Mouse (Mus musculus): ENCODE data around the gene Rec114. TPM values are rescaled to one million over a fixed set of nuclear protein-coding genes. Genes with fewer than 3 reads are reported as not detected.

Rec114 gene
- polyA plus RNA-seq, 1 experiment from 2014 or later: 2.1 TPM

- peaks cover 10% of the 10 kb centered on the region; the same call in 1 of the 2 replicates for H3K36me3 ChIP-seq (ENCODE audit: control insufficient read depth, insufficient read depth, low read length)
- H3K9me3 ChIP-seq (ENCODE audit: control insufficient read depth, low read length): no peaks in the 10 kb centered on the region
- H3K4me3 ChIP-seq (ENCODE audit: low read depth, low read length): no peak overlapping the region
- no peaks in the 10 kb centered on the region for H3K27me3 ChIP-seq (ENCODE audit: control insufficient read depth, insufficient read depth, low read length)
- H3K4me2 ChIP-seq (ENCODE audit: low read depth, low read length): no peak overlapping the region
- H3K9ac ChIP-seq (replicated peaks; ENCODE audit: low read depth, low read length): no peak overlapping the region
- no peak for ATAC-seq (ENCODE audit: low read depth)
- no peaks in the 10 kb centered on the region for H3K4me1 ChIP-seq (ENCODE audit: control insufficient read depth, insufficient read depth, low read length)
- WGBS: 88% methylated on average over 9 of the region's 9 CpGs
- H3K27ac ChIP-seq (ENCODE audit: low read depth, low read length): no peak overlapping the region
Measured at GRCm38 (mm10) chr9:58665492-58665891, 78.3 kb downstream of the Rec114 start.

- Histone ChIP-seq H3K9ac (replicated peaks; ENCODE audit: low read depth, low read length) (no peak overlapping the region), H3K36me3 (ENCODE audit: control insufficient read depth, insufficient read depth, low read length) (peaks cover 14% of the 10 kb centered on the region; the same call in 1 of the 2 replicates), H3K4me1 (ENCODE audit: control insufficient read depth, insufficient read depth, low read length) (no peaks in the 10 kb centered on the region), H3K27me3 (ENCODE audit: control insufficient read depth, insufficient read depth, low read length) (no peaks in the 10 kb centered on the region), H3K27ac (ENCODE audit: low read depth, low read length) (no peak overlapping the region), H3K4me3 (ENCODE audit: low read depth, low read length) (no peak overlapping the region), H3K4me2 (ENCODE audit: low read depth, low read length) (no peak overlapping the region), H3K9me3 (ENCODE audit: control insufficient read depth, low read length) (no peaks in the 10 kb centered on the region)
- 86% methylated on average over 3 of the region's 3 CpGs for WGBS
- ATAC-seq (ENCODE audit: low read depth): no peak
Measured at GRCm38 (mm10) chr9:58662791-58663190, 81.0 kb downstream of the Rec114 start.

- Histone ChIP-seq H3K27ac (ENCODE audit: low read depth, low read length) (no peak overlapping the region), H3K4me2 (ENCODE audit: low read depth, low read length) (no peak overlapping the region)
- WGBS: 86% methylated on average over 4 of the region's 4 CpGs
Measured at GRCm38 (mm10) chr9:58662007-58662406, 81.8 kb downstream of the Rec114 start.

GRCm38 (mm10) chr9:58660673-58661072 lies 83.1 kb downstream of the Rec114 start:
- H3K36me3 ChIP-seq (ENCODE audit: control insufficient read depth, insufficient read depth, low read length): peaks cover 17% of the 10 kb centered on the region; the same call in 1 of the 2 replicates
- no peak overlapping the region for H3K27ac ChIP-seq (ENCODE audit: low read depth, low read length)
- H3K27me3 ChIP-seq (ENCODE audit: control insufficient read depth, insufficient read depth, low read length): no peaks in the 10 kb centered on the region
- H3K4me1 ChIP-seq (ENCODE audit: control insufficient read depth, insufficient read depth, low read length): no peaks in the 10 kb centered on the region
- no peak overlapping the region for H3K4me3 ChIP-seq (ENCODE audit: low read depth, low read length)
- 95% methylated on average over 3 of the region's 3 CpGs for WGBS
- no peak overlapping the region for H3K9ac ChIP-seq (replicated peaks; ENCODE audit: low read depth, low read length)
- no peak for ATAC-seq (ENCODE audit: low read depth)
- H3K4me2 ChIP-seq (ENCODE audit: low read depth, low read length): no peak overlapping the region
- no peaks in the 10 kb centered on the region for H3K9me3 ChIP-seq (ENCODE audit: control insufficient read depth, low read length)

More at GRCm38 (mm10) chr9:58662007-58662406, 81.8 kb downstream of the Rec114 start:
- Histone ChIP-seq H3K4me1 (ENCODE audit: control insufficient read depth, insufficient read depth, low read length) (no peaks in the 10 kb centered on the region), H3K36me3 (ENCODE audit: control insufficient read depth, insufficient read depth, low read length) (peaks cover 17% of the 10 kb centered on the region; the same call in 1 of the 2 replicates), H3K4me3 (ENCODE audit: low read depth, low read length) (no peak overlapping the region), H3K9me3 (ENCODE audit: control insufficient read depth, low read length) (no peaks in the 10 kb centered on the region), H3K9ac (replicated peaks; ENCODE audit: low read depth, low read length) (no peak overlapping the region), H3K27me3 (ENCODE audit: control insufficient read depth, insufficient read depth, low read length) (no peaks in the 10 kb centered on the region)
- no peak for ATAC-seq (ENCODE audit: low read depth)

- Histone ChIP-seq H3K27me3 (ENCODE audit: control insufficient read depth, insufficient read depth, low read length) (no peaks in the 10 kb centered on the region), H3K27ac (ENCODE audit: low read depth, low read length) (no peak overlapping the region)
Measured at GRCm38 (mm10) chr9:58659989-58660388, 83.8 kb downstream of the Rec114 start.

GRCm38 (mm10) chr9:58659331-58659730 lies 84.4 kb downstream of the Rec114 start:
- Histone ChIP-seq H3K36me3 (ENCODE audit: control insufficient read depth, insufficient read depth, low read length) (peaks cover 10% of the 10 kb centered on the region; the same call in 1 of the 2 replicates), H3K4me3 (ENCODE audit: low read depth, low read length) (no peak overlapping the region), H3K9me3 (ENCODE audit: control insufficient read depth, low read length) (no peaks in the 10 kb centered on the region), H3K27ac (ENCODE audit: low read depth, low read length) (no peak overlapping the region), H3K27me3 (ENCODE audit: control insufficient read depth, insufficient read depth, low read length) (no peaks in the 10 kb centered on the region), H3K4me1 (ENCODE audit: control insufficient read depth, insufficient read depth, low read length) (no peaks in the 10 kb centered on the region), H3K9ac (replicated peaks; ENCODE audit: low read depth, low read length) (no peak overlapping the region), H3K4me2 (ENCODE audit: low read depth, low read length) (no peak overlapping the region)
- no peak for ATAC-seq (ENCODE audit: low read depth)
- WGBS: 94% methylated on average over 3 of the region's 3 CpGs

More at GRCm38 (mm10) chr9:58659989-58660388, 83.8 kb downstream of the Rec114 start:
- H3K4me3 ChIP-seq (ENCODE audit: low read depth, low read length): no peak overlapping the region
- H3K4me1 ChIP-seq (ENCODE audit: control insufficient read depth, insufficient read depth, low read length): no peaks in the 10 kb centered on the region
- H3K9me3 ChIP-seq (ENCODE audit: control insufficient read depth, low read length): no peaks in the 10 kb centered on the region
- no peak overlapping the region for H3K9ac ChIP-seq (replicated peaks; ENCODE audit: low read depth, low read length)
- no peak for ATAC-seq (ENCODE audit: low read depth)
- H3K36me3 ChIP-seq (ENCODE audit: control insufficient read depth, insufficient read depth, low read length): peaks cover 10% of the 10 kb centered on the region; the same call in 1 of the 2 replicates
- 86% methylated on average over 9 of the region's 9 CpGs for WGBS
- H3K4me2 ChIP-seq (ENCODE audit: low read depth, low read length): no peak overlapping the region

GRCm38 (mm10) chr9:58658596-58659309 lies 85.0 kb downstream of the Rec114 start:
- no peak for ATAC-seq (ENCODE audit: low read depth)
- Histone ChIP-seq H3K4me3 (ENCODE audit: low read depth, low read length) (no peak overlapping the region), H3K4me2 (ENCODE audit: low read depth, low read length) (no peak overlapping the region), H3K27me3 (ENCODE audit: control insufficient read depth, insufficient read depth, low read length) (no peaks in the 10 kb centered on the region), H3K9me3 (ENCODE audit: control insufficient read depth, low read length) (no peaks in the 10 kb centered on the region), H3K27ac (ENCODE audit: low read depth, low read length) (no peak overlapping the region), H3K9ac (replicated peaks; ENCODE audit: low read depth, low read length) (no peak overlapping the region), H3K36me3 (ENCODE audit: control insufficient read depth, insufficient read depth, low read length) (peaks cover 10% of the 10 kb centered on the region; the same call in 1 of the 2 replicates), H3K4me1 (ENCODE audit: control insufficient read depth, insufficient read depth, low read length) (no peaks in the 10 kb centered on the region)
- WGBS: 89% methylated on average over 4 of the region's 4 CpGs

- no peak for ATAC-seq (ENCODE audit: low read depth)
- Histone ChIP-seq H3K9me3 (ENCODE audit: control insufficient read depth, low read length) (no peaks in the 10 kb centered on the region), H3K4me3 (ENCODE audit: low read depth, low read length) (no peak overlapping the region), H3K9ac (replicated peaks; ENCODE audit: low read depth, low read length) (no peak overlapping the region), H3K27me3 (ENCODE audit: control insufficient read depth, insufficient read depth, low read length) (no peaks in the 10 kb centered on the region), H3K27ac (ENCODE audit: low read depth, low read length) (no peak overlapping the region), H3K4me1 (ENCODE audit: control insufficient read depth, insufficient read depth, low read length) (no peaks in the 10 kb centered on the region), H3K36me3 (ENCODE audit: control insufficient read depth, insufficient read depth, low read length) (peaks cover 10% of the 10 kb centered on the region; the same call in 1 of the 2 replicates), H3K4me2 (ENCODE audit: low read depth, low read length) (no peak overlapping the region)
- WGBS: 93% methylated on average over 5 of the region's 5 CpGs
Measured at GRCm38 (mm10) chr9:58657735-58658512, 85.8 kb downstream of the Rec114 start.

- Histone ChIP-seq H3K36me3 (ENCODE audit: control insufficient read depth, insufficient read depth, low read length) (peaks cover 7% of the 10 kb centered on the region; the same call in 1 of the 2 replicates), H3K9me3 (ENCODE audit: control insufficient read depth, low read length) (no peaks in the 10 kb centered on the region), H3K4me2 (ENCODE audit: low read depth, low read length) (no peak overlapping the region), H3K27ac (ENCODE audit: low read depth, low read length) (no peak overlapping the region), H3K4me3 (ENCODE audit: low read depth, low read length) (no peak overlapping the region), H3K9ac (replicated peaks; ENCODE audit: low read depth, low read length) (no peak overlapping the region), H3K27me3 (ENCODE audit: control insufficient read depth, insufficient read depth, low read length) (no peaks in the 10 kb centered on the region), H3K4me1 (ENCODE audit: control insufficient read depth, insufficient read depth, low read length) (no peaks in the 10 kb centered on the region)
- no peak for ATAC-seq (ENCODE audit: low read depth)
- 98% methylated on average over 2 of the region's 2 CpGs for WGBS
Measured at GRCm38 (mm10) chr9:58656824-58657223, 86.9 kb downstream of the Rec114 start.
